Mouse (Mus musculus) MEL (cell line): ENCODE measurements at regions not wholly inside any gene's neighbourhood (a gene's known extent, or its start where the extent isn't known, plus 50 kb on each side); places are given as distances from the start of the nearest gene placed in this dataset.

Experiments used
- DNase-seq: peaks from one replicate; pipeline ENCODE4 v3.0.0; 2011; ENCODE audit warnings: low read depth, low spot score
- H3K27ac ChIP-seq: 2 replicates; pipeline ENCODE4 v1.5.1; 2012; ENCODE audit warnings: low read depth, mild to moderate bottlenecking, control low read depth, low read length, moderate library complexity; ENCODE audit not compliant: control insufficient read depth
- H3K27me3 ChIP-seq, 2 experiments: fragments of 150-350 bp in 1 of 2; sonication (generic) in 1 of 2; 2 replicates each; pipeline ENCODE4 v1.6.1; 2012; ENCODE audit warnings: low read length in 2 of 2, mild to moderate bottlenecking in 2 of 2, improper control_type of control experiment in 1 of 2, moderate library complexity in 1 of 2; ENCODE audit not compliant: insufficient read depth in 2 of 2, control insufficient read depth in 1 of 2
- H3K36me3 ChIP-seq, 2 experiments: 2 replicates each; pipeline ENCODE4 v1.6.1; 2012 to 2014; ENCODE audit warnings: low read length in 2 of 2, improper control_type of control experiment in 1 of 2, inconsistent platforms in 1 of 2, mild to moderate bottlenecking in 1 of 2; ENCODE audit not compliant: insufficient read depth in 2 of 2, control insufficient read depth in 1 of 2
- H3K4me1 ChIP-seq, 2 experiments: fragments of 150-350 bp in 1 of 2; sonication (generic) in 1 of 2; 2 replicates each; pipeline ENCODE4 v1.6.1; 2012; ENCODE audit warnings: low read length in 2 of 2, improper control_type of control experiment in 1 of 2, mild to moderate bottlenecking in 1 of 2; ENCODE audit not compliant: insufficient read depth in 2 of 2, control insufficient read depth in 1 of 2
- H3K4me3 ChIP-seq, 2 experiments: fragments of 150-350 bp in 1 of 2; sonication (generic) in 1 of 2; 2 replicates each; pipeline ENCODE4 v1.5.1; 2012; ENCODE audit warnings: low read depth in 2 of 2, low read length in 2 of 2, mild to moderate bottlenecking in 2 of 2, moderate library complexity in 2 of 2, control low read depth in 1 of 2, improper control_type of control experiment in 1 of 2; ENCODE audit not compliant: control insufficient read depth in 1 of 2, insufficient read depth in 1 of 2
- H3K79me2 ChIP-seq: 2 replicates; pipeline ENCODE4 v1.6.1; 2012; ENCODE audit warnings: mild to moderate bottlenecking, low read length, moderate library complexity; ENCODE audit not compliant: control insufficient read depth, poor library complexity, insufficient read depth
- H3K9ac ChIP-seq: 2 replicates; pipeline ENCODE4 v1.6.1; 2012; ENCODE audit warnings: low read depth, mild to moderate bottlenecking, control low read depth, low read length, moderate library complexity; ENCODE audit not compliant: control insufficient read depth, poor library complexity, severe bottlenecking
- H3K9me3 ChIP-seq: fragments of 150-350 bp; sonication (generic); replicated peaks from 2 replicates; pipeline ENCODE4 v1.6.1; 2012; ENCODE audit warnings: mild to moderate bottlenecking, low read length, improper control_type of control experiment, moderate library complexity; ENCODE audit not compliant: insufficient read depth
- BHLHE40 ChIP-seq: IDR thresholded peaks from 2 replicates; pipeline ENCODE4 v1.6.1; 2012; ENCODE audit warnings: low read depth, mild to moderate bottlenecking, inconsistent platforms, low read length, improper control_type of control experiment, borderline replicate concordance
- CHD2 ChIP-seq: IDR thresholded peaks from 2 replicates; pipeline ENCODE4 v1.6.1; 2011; ENCODE audit warnings: low read length, improper control_type of control experiment
- CTCF ChIP-seq, 3 experiments: IDR thresholded peaks in 2 of 3; conservative IDR thresholded peaks in 1 of 3; 2 replicates each; pipeline ENCODE4 v1.5.1; 2011 to 2012; ENCODE audit warnings: low read length in 3 of 3, low read depth in 2 of 3, mild to moderate bottlenecking in 2 of 3, improper control_type of control experiment in 1 of 3, inconsistent platforms in 1 of 3, mixed read lengths in 1 of 3, moderate library complexity in 1 of 3; ENCODE audit not compliant: control insufficient read depth in 1 of 3, insufficient read depth in 1 of 3, poor library complexity in 1 of 3, severe bottlenecking in 1 of 3
- E2F4 ChIP-seq: IDR thresholded peaks from 2 replicates; pipeline ENCODE4 v1.6.1; 2011; ENCODE audit warnings: low read depth, low read length, improper control_type of control experiment, borderline replicate concordance
- EP300 ChIP-seq, 2 experiments: IDR thresholded peaks; 2 replicates each; pipeline ENCODE4 v1.6.1; 2011; ENCODE audit warnings: improper control_type of control experiment in 2 of 2, low read length in 2 of 2, low read depth in 1 of 2, mild to moderate bottlenecking in 1 of 2
- ETS1 ChIP-seq: IDR thresholded peaks from 2 replicates; pipeline ENCODE4 v1.6.1; 2012; ENCODE audit warnings: low read depth, mild to moderate bottlenecking, inconsistent platforms, low read length, improper control_type of control experiment, moderate library complexity
- GATA1 ChIP-seq: IDR thresholded peaks from 2 replicates; pipeline ENCODE4 v1.6.1; 2011; ENCODE audit warnings: low read depth, low read length, improper control_type of control experiment
- JUND ChIP-seq: IDR thresholded peaks from 2 replicates; pipeline ENCODE4 v1.6.1; 2011; ENCODE audit warnings: low read depth, mild to moderate bottlenecking, improper control_type of control experiment, low read length
- KAT2A ChIP-seq: conservative IDR thresholded peaks from 2 replicates; pipeline ENCODE4 v1.6.1; 2012; ENCODE audit warnings: low read depth, low read length, improper control_type of control experiment, inconsistent platforms
- MAX ChIP-seq: IDR thresholded peaks from 2 replicates; pipeline ENCODE4 v1.6.1; 2011; ENCODE audit warnings: low read length, improper control_type of control experiment
- MAZ ChIP-seq: IDR thresholded peaks from 2 replicates; pipeline ENCODE4 v1.6.1; 2012; ENCODE audit warnings: low read depth, mild to moderate bottlenecking, inconsistent platforms, low read length, improper control_type of control experiment
- MEF2A ChIP-seq: IDR thresholded peaks from 2 replicates; pipeline ENCODE4 v1.6.1; 2014; ENCODE audit warnings: low read depth, mild to moderate bottlenecking, inconsistent platforms, low read length, improper control_type of control experiment; ENCODE audit not compliant: poor library complexity, insufficient replicate concordance, severe bottlenecking; ENCODE audit errors: extremely low read depth
- POLR2AphosphoS2 ChIP-seq: IDR thresholded peaks from 2 replicates; pipeline ENCODE4 v1.6.1; 2011; ENCODE audit warnings: low read length, improper control_type of control experiment
- RAD21 ChIP-seq: IDR thresholded peaks from 2 replicates; pipeline ENCODE4 v1.6.1; 2011; ENCODE audit warnings: mild to moderate bottlenecking, low read depth, low read length, improper control_type of control experiment
- SIN3A ChIP-seq: IDR thresholded peaks from 2 replicates; pipeline ENCODE4 v1.6.1; 2012; ENCODE audit warnings: low read length, improper control_type of control experiment, inconsistent platforms
- SMC3 ChIP-seq: IDR thresholded peaks from 2 replicates; pipeline ENCODE4 v1.6.1; 2011; ENCODE audit warnings: low read depth, low read length, improper control_type of control experiment
- TAL1 ChIP-seq: IDR thresholded peaks from 2 replicates; pipeline ENCODE4 v1.6.1; 2012; ENCODE audit warnings: mild to moderate bottlenecking, inconsistent platforms, low read length, moderate library complexity, mixed read lengths
- USF2 ChIP-seq, 2 experiments: IDR thresholded peaks; 2 replicates each; pipeline ENCODE4 v1.6.1; 2011 to 2012; ENCODE audit warnings: improper control_type of control experiment in 2 of 2, low read length in 2 of 2, borderline replicate concordance in 1 of 2, inconsistent platforms in 1 of 2, low read depth in 1 of 2, mild to moderate bottlenecking in 1 of 2; ENCODE audit not compliant: insufficient read depth in 1 of 2
- ZC3H11A ChIP-seq: IDR thresholded peaks from 2 replicates; pipeline ENCODE4 v1.6.1; 2012; ENCODE audit warnings: low read depth, mild to moderate bottlenecking, inconsistent platforms, low read length, improper control_type of control experiment
- ZKSCAN1 ChIP-seq: IDR thresholded peaks from 2 replicates; pipeline ENCODE4 v1.6.1; 2012; ENCODE audit warnings: low read depth, mild to moderate bottlenecking, inconsistent platforms, low read length, improper control_type of control experiment, moderate library complexity
- ZMIZ1 ChIP-seq: IDR thresholded peaks from 2 replicates; pipeline ENCODE4 v1.6.1; 2012; ENCODE audit warnings: low read depth, mild to moderate bottlenecking, inconsistent platforms, low read length, improper control_type of control experiment, moderate library complexity

- Histone ChIP-seq H3K4me3 (no peak overlapping the region), H3K9me3 (no peaks in the 10 kb centered on the region)
- no peak for TF ChIP-seq ZMIZ1
- no peak for TF ChIP-seq GATA1
- TF ChIP-seq SMC3: no peak
- no peak for TF ChIP-seq USF2 (IDR thresholded peaks at IDR 0.05; ENCODE audit: borderline replicate concordance in 1 of 2, insufficient read depth in 1 of 2, low read depth in 1 of 2, low read length in 2 of 2)
- TF ChIP-seq ETS1: no peak
- TF ChIP-seq CHD2: no peak
- TF ChIP-seq MAX: no peak
- no peak for TF ChIP-seq MEF2A
- TF ChIP-seq ZKSCAN1: no peak
- TF ChIP-seq BHLHE40: no peak
- no peak for TF ChIP-seq KAT2A
- TF ChIP-seq RAD21: no peak
- TF ChIP-seq SIN3A: no peak
- no peak for TF ChIP-seq MAZ
- TF ChIP-seq E2F4: no peak
- TF ChIP-seq ZC3H11A: no peak
- TF ChIP-seq POLR2AphosphoS2: no peak
- TF ChIP-seq JUND: no peak
- no peak for TF ChIP-seq CTCF (IDR thresholded peaks at IDR 0.05 in 2 of 3, conservative IDR thresholded peaks at IDR 0.05 in 1 of 3; ENCODE audit: control insufficient read depth in 1 of 3, insufficient read depth in 1 of 3, low read depth in 2 of 3, low read length in 3 of 3, poor library complexity in 1 of 3, severe bottlenecking in 1 of 3)
- TF ChIP-seq EP300 (IDR thresholded peaks at IDR 0.05; ENCODE audit: low read depth in 1 of 2, low read length in 2 of 2): no peak
Observed at GRCm38 (mm10) chr10:67819534-67819933, 92.9 kb downstream of the Zfp365 start.

GRCm38 (mm10) chr10:67813901-67814300, 98.6 kb downstream of the Zfp365 start:
- no peak for DNase-seq
- Histone ChIP-seq H3K79me2 (no peaks in the 10 kb centered on the region), H3K27me3 (no peaks in the 10 kb centered on the region), H3K9me3 (no peaks in the 10 kb centered on the region), H3K27ac (no peak overlapping the region), H3K36me3 (no peaks in the 10 kb centered on the region), H3K9ac (no peak overlapping the region), H3K4me3 (no peak overlapping the region), H3K4me1 (no peaks in the 10 kb centered on the region)
- TF ChIP-seq ZMIZ1 (no peak), USF2 (IDR thresholded peaks at IDR 0.05; ENCODE audit: borderline replicate concordance in 1 of 2, insufficient read depth in 1 of 2, low read depth in 1 of 2, low read length in 2 of 2) (no peak), TAL1 (no peak), BHLHE40 (no peak)

More at GRCm38 (mm10) chr10:67819534-67819933, 92.9 kb downstream of the Zfp365 start:
- Histone ChIP-seq H3K27me3 (no peaks in the 10 kb centered on the region), H3K79me2 (no peaks in the 10 kb centered on the region), H3K36me3 (no peaks in the 10 kb centered on the region), H3K27ac (no peak overlapping the region), H3K9ac (no peak overlapping the region), H3K4me1 (no peaks in the 10 kb centered on the region)
- DNase-seq: no peak
